Mouse (Mus musculus) brain, embryonic 14.5 days (tissue): ENCODE results near the gene Timp4. TPM values are rescaled to one million over a fixed set of nuclear protein-coding genes. Genes with fewer than 3 reads are reported as not detected.

ENCODE experiments used
- DNase-seq: peaks from one replicate; pipeline ENCODE4 v3.0.0-alpha.2; 2011; ENCODE audit warnings: low read depth
- CTCF ChIP-seq: fragments of 200-500 bp; IDR thresholded peaks from 2 replicates; pipeline ENCODE4 v1.5.1; 2012; ENCODE audit warnings: inconsistent platforms, mild to moderate bottlenecking, moderate library complexity, borderline replicate concordance; ENCODE audit not compliant: insufficient read depth, insufficient read length; ENCODE audit errors: extremely low read depth
- POLR2A ChIP-seq: fragments of 200-500 bp; IDR thresholded peaks from 2 replicates; pipeline ENCODE4 v1.6.1; 2012; ENCODE audit warnings: mild to moderate bottlenecking, inconsistent platforms, borderline replicate concordance; ENCODE audit not compliant: poor library complexity, insufficient read depth, insufficient read length, severe bottlenecking; ENCODE audit errors: extremely low read depth
- polyA plus RNA-seq: library from polyadenylated mRNA; depleted of rRNA; stranded (reverse); fragments of >200 nt; gene quantifications from 2 replicates; pipeline ENCODE4 v1.2.3, GENCODE M21; 2012

Timp4 gene
- polyA plus RNA-seq, 1 experiment = 5.7 TPM

- TF ChIP-seq POLR2A (no peak), CTCF (no peak)
- peak; percentile 8 for DNase-seq
Measured at GRCm38 (mm10) chr6:115274705-115275104, 22.7 kb upstream of the Timp4 start.

GRCm38 (mm10) chr6:115273346-115273745, 21.3 kb upstream of the Timp4 start:
- TF ChIP-seq CTCF (no peak), POLR2A (no peak)
- no peak for DNase-seq

GRCm38 (mm10) chr6:115271866-115272271, 19.9 kb upstream of the Timp4 start:
- peak; percentile 51 for DNase-seq
- no peak for TF ChIP-seq POLR2A
- TF ChIP-seq CTCF = no peak

- DNase-seq = no peak
- TF ChIP-seq CTCF (no peak), POLR2A (no peak)
Measured at GRCm38 (mm10) chr6:115271326-115271725, 19.3 kb upstream of the Timp4 start.

- no peak for DNase-seq
- TF ChIP-seq CTCF (no peak), POLR2A (no peak)
Measured at GRCm38 (mm10) chr6:115270085-115270484, 18.1 kb upstream of the Timp4 start.

GRCm38 (mm10) chr6:115269561-115269960, 17.6 kb upstream of the Timp4 start:
- no peak for DNase-seq
- TF ChIP-seq POLR2A = no peak
- no peak for TF ChIP-seq CTCF

GRCm38 (mm10) chr6:115268551-115269385, 16.8 kb upstream of the Timp4 start:
- DNase-seq = no peak
- TF ChIP-seq CTCF (no peak), POLR2A (no peak)

- TF ChIP-seq POLR2A (no peak), CTCF (peak; percentile 91)
- peak; percentile 82 for DNase-seq
Measured at GRCm38 (mm10) chr6:115267916-115268315, 15.9 kb upstream of the Timp4 start.

GRCm38 (mm10) chr6:115266791-115267190, 14.8 kb upstream of the Timp4 start:
- DNase-seq = no peak
- TF ChIP-seq POLR2A (no peak), CTCF (no peak)

GRCm38 (mm10) chr6:115260507-115260906, 8.5 kb upstream of the Timp4 start:
- TF ChIP-seq CTCF (no peak), POLR2A (no peak)
- DNase-seq = no peak

GRCm38 (mm10) chr6:115255171-115255570, 3.2 kb upstream of the Timp4 start:
- no peak for TF ChIP-seq CTCF
- no peak for TF ChIP-seq POLR2A
- peak; percentile 49 for DNase-seq

- no peak for TF ChIP-seq POLR2A
- TF ChIP-seq CTCF = no peak
- peak; percentile 37 for DNase-seq
Measured at GRCm38 (mm10) chr6:115251531-115251985, 447 bp downstream of the Timp4 start.

- no peak for DNase-seq
- TF ChIP-seq POLR2A = no peak
- no peak for TF ChIP-seq CTCF
Measured at GRCm38 (mm10) chr6:115245500-115246058, 6.4 kb downstream of the Timp4 start.
